Mouse (Mus musculus): ENCODE data around the gene Slc35f6. TPM values are rescaled to one million over a fixed set of nuclear protein-coding genes. Genes with fewer than 3 reads are reported as not detected.

Gene Slc35f6
- total RNA-seq, 1 experiment from 2014 or later: 25.4 TPM

DNA sequence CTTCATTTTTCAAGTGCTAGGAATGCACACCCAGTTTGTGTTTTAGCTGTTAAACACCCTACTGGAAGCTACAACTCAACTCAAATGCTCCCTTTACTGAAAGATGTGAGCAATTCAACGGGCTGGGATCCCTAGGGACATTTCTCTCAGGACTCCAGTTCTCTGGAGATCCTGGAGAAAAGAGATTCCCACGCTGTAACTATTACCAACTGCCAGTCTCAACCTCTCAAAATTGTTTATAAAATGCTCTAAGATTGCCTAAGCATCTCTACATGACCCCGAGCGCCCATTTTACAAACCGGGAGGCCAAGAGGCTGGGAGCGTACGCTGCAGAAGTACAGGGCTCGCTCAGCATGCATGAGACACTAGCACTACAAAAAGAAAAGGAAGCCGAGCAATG lies 337 bp upstream of the Slc35f6 start:
- no peak for ATAC-seq (replicated peaks; ENCODE audit: insufficient number of reproducible peaks, low FRiP score, low TSS enrichment, poor library complexity, severe bottlenecking)

DNA sequence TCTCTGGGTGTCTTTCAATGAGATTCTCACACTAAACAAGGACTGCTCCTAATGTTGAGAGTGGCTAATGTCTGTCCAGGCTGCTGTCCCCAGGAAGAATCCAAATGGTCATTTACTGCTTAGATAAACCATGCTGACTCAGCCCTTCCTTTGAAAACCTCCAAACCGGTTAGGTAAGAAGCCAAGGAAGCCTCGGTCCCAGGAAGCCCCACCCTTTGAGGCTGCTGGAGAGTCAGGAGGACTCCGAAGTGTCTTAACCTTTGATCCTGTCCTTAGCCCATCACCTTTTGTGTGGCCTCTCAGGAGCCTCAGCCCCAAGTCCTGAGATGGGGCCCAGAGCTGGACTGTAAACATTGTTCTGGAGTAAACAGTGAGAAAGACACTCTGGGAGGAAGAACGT lies 1.8 kb downstream of the Slc35f6 start:
- ATAC-seq (replicated peaks; ENCODE audit: insufficient number of reproducible peaks, low FRiP score, low TSS enrichment, poor library complexity, severe bottlenecking): no peak

DNA sequence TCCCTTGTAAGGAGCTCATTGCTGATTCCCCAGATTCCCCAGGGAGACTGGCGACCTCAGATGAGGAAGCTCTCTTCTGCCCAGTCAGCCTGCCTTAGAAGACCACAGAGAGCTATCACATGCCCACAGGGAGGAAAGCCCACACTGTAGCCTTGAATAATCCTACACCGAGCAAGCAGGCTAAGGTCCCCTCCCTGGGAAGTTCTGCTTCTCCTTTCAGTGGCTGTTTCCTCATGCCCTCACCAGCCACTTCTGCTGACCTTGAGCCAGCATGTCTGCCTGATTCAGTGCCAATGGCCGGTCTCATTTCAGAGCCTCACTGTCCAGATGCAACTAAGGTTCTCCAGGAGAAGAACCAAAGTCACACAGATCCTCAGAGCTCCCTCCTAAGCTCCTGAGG lies 3.0 kb downstream of the Slc35f6 start:
- ATAC-seq (replicated peaks; ENCODE audit: insufficient number of reproducible peaks, low FRiP score, low TSS enrichment, poor library complexity, severe bottlenecking): peak; percentile 69

DNA sequence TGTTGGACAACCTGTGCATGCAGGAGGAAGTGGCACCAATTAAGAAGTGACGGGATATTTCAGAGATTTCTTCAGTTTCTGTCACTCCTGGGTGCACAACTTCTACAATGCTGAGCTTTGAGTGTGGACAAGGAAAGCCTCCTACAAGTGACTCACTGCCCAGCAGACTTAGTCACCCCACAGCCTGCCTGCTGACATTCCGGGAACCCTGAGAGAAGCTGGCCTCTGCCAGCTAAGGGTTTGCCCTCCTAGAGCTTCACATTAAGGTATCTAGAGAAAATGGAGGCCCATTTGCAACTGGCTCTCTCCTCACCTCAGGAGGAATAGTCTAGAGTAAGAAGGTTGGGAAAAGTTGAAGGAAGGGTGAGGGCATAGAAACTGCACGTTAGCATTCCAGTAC lies 3.8 kb downstream of the Slc35f6 start:
- no peak for ATAC-seq (replicated peaks; ENCODE audit: insufficient number of reproducible peaks, low FRiP score, low TSS enrichment, poor library complexity, severe bottlenecking)

DNA sequence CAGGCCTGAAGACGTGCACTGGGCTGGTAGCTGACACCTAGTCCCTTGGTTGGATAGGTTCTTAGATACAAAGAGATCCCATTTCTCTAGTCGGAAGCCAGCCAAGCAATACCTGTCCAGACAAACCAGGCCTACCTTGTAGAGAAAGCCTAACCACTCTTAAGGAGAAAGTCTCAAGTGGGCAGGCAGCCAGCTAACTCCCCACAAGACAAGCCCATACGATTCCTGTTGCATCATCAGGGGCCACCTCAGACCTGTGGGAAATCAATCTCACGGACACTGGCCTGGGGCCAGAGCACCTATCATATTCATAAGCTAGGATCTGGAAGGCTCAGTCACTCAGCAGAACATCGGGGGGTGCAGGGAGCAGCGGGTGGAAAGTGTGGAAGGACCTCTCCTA lies 5.5 kb downstream of the Slc35f6 start:
- no peak for ATAC-seq (replicated peaks; ENCODE audit: insufficient number of reproducible peaks, low FRiP score, low TSS enrichment, poor library complexity, severe bottlenecking)

DNA sequence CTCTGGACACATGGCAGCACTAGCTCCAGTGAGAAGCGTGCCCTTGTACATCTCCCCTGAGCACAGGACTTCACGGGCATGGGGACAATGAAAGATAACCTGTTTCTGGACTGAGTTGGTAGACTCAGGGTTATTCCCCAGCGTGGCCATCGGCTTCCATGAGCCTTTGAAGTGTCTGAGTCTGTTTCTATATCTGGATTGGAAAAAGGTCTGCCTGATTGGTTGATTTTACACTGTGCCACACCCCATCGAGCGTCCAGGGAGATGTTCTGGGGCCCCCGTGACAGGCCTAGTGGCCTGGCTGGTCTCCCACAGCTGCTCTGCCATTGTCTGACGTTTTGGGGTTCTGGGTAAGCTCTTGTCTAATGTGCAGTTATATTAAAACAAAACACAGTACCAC lies 7.3 kb downstream of the Slc35f6 start:
- no peak for ATAC-seq (replicated peaks; ENCODE audit: insufficient number of reproducible peaks, low FRiP score, low TSS enrichment, poor library complexity, severe bottlenecking)

DNA sequence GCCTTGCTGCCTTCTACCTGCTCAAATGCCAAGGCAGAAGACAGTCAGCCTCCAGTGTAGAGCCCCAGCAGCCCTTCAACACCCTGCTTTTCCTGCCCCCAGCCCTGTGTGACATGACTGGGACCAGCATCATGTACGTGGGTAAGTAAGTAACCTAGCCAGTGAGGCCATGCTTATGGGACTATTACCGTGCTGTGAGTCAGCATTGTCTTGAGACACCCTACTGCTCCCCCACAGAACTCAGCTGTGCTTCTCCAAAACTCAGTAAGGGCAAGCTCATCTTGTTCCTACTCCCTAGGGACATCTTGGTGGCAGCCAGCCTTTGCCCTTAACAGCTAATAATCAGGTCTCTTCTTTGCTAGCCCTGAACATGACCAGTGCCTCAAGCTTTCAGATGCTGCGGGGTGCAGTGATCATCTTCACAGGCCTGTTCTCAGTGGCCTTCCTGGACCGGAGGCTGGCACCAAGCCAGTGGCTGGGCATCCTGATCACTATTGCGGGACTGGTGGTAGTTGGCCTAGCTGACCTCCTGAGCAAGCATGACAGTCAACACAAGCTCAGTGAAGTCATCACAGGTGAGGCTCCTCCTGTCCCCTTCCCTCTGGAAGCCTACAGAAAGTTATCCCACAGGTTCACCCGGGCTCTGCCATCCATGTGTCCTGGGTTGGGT lies 7.9 kb downstream of the Slc35f6 start:
- ATAC-seq (replicated peaks; ENCODE audit: insufficient number of reproducible peaks, low FRiP score, low TSS enrichment, poor library complexity, severe bottlenecking): no peak

DNA sequence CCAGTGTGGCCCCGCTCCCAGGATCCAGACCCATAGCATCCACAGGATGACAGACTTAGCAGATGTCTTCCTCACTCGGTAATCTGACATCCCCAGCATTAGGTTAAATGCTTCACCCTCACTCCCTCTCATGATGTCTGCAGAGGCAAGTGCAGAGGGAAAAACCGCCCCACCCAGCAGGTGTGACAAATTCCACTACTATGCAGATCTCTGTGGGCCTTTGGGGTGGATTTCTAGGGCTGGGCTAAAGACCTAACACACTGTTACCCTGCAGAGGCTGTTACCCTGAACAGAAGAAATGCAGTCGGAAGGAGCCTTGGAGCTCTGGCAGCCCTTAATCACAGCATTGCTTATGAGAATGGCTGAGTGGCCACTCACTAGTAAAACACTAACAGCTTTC lies 11.3 kb downstream of the Slc35f6 start:
- ATAC-seq (replicated peaks; ENCODE audit: insufficient number of reproducible peaks, low FRiP score, low TSS enrichment, poor library complexity, severe bottlenecking): no peak

DNA sequence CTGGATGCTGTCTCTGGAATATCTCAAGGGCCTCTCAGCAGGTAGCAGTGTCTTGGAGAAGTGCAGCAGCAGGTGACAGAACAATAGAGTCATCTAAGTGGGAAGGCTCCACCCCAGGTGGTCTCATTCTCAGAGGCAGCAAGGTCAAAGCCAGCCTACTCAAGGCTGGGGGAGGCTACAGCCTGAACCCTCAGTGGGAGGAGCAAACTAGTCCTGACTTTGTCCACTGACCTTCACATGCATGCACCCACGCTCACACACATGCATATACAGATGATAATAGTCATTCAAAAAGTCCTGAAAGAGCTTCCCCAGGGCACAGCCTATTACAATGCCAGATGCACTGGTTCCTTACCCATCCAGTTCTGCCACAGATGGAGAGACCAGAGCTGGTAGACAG lies 12.5 kb downstream of the Slc35f6 start:
- no peak for ATAC-seq (replicated peaks; ENCODE audit: insufficient number of reproducible peaks, low FRiP score, low TSS enrichment, poor library complexity, severe bottlenecking)

DNA sequence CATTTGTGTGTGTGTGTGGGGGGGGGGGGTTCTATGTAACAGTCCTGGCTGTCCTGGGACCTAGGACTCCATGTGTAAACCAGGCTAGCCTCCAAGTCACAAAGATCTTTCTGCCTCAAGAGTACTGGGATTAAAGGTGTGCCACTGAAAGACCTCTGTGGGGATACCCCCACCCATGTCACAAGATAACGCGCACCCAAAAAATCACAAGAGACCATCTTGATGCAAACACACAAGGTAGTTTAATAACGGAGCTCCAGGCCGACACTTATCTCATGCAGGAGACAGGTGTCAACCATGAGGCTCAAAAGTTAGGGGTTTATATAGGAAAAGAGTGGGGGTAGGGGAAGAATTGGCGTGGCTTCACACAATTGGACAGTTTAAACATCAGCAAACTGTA lies 13.1 kb downstream of the Slc35f6 start:
- ATAC-seq (replicated peaks; ENCODE audit: insufficient number of reproducible peaks, low FRiP score, low TSS enrichment, poor library complexity, severe bottlenecking): no peak

DNA sequence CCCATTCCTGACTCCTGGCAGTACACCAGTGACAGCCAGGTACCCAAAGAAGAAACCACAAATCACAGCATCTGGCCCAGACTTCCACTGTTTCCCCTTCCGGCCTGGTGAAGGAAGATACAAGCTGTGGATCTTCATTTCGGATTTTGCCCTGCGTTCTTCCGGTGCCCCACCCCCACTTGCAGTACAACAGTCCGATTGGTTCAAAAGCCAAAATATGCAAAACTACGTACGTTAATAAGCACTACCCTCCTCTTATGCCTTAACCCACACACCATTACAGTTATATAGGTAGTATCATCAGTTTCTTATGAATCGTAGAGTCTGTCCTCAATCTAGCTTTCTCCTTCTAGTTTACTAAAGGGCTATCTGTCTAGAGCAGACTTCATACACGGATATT lies 17.6 kb downstream of the Slc35f6 start:
- ATAC-seq (replicated peaks; ENCODE audit: insufficient number of reproducible peaks, low FRiP score, low TSS enrichment, poor library complexity, severe bottlenecking): no peak

DNA sequence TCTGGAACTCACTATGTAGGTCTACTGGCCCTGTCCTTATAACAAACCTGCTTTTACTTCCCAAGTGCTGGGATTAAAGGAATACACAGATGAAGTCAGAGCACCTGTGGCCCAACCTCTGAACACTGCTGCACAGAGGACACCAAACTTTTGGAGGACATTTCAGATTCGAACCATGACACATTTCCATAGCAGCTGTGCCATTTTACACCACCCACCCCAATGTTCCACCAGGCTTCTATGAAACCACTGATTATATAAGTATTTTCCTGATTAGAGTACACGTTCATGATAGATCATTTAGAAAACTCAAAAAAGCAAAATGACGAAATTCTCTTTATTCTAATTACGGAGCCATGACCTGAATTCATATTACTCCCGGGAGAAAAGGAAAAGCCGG lies 18.2 kb downstream of the Slc35f6 start:
- ATAC-seq (replicated peaks; ENCODE audit: insufficient number of reproducible peaks, low FRiP score, low TSS enrichment, poor library complexity, severe bottlenecking): no peak

DNA sequence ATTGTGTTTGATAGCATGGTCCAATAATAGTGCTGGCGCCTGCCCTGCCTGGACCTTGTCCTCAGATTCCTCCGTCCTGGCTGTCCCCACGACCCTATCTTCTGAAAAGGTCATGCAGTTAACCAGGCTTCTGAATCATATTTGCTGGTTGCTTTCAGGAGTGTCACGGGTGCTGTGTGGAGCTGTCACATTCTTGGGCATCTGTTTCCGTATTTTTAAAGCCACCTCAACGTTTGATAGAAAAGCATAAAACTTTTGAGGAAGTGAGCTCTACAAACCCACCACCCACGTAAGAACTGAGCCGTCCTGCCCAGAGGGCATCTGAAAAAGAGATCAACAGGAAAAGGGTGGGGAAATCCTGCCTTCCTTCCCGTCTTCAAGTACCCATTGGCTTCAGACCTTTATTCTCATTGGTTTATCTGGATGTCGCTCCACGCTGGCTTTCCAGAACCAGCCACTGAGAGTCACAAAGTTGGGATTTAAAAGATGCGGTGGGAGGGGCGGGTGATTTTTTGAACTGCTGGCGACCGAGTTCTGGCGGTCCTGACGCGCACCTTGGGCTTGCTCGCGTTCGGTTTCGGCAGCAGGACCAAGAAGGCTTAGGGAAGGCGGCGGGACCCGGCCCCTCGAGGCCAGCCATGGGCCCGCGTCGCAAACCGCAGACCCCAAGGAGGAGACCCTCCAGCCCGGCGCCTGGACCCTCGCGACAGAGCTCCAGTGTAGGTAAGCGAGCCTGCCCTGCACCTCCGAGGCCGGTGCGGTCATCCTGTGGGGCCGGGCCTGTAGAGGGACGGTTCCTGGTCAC lies 18.9 kb downstream of the Slc35f6 start, which contains the start of gene Cenpa:
Cenpa (plus strand) TSS at position 387 of the 805 bp plus-strand sequence.
- ATAC-seq (replicated peaks; ENCODE audit: insufficient number of reproducible peaks, low FRiP score, low TSS enrichment, poor library complexity, severe bottlenecking): peak; percentile 91

DNA sequence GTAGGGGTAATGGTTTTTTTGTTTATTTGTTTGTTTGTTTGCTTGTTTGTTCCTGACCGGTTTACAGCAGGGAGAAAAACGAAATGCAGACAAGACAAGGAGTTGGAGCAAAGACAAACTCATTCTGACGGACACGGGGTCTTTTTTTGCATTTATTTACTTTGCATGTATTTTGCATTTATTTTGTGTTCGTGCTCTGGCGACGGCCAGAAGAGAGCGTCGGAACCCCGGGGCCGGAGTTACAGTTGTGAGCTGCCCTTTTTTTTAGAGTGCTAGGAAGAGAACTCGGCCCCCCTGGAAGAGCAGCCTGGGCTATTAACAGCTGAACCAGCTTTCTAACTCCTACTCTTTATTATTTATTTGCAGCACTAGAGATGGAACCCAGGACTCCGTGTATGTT lies 19.5 kb downstream of the Slc35f6 start:
- ATAC-seq (replicated peaks; ENCODE audit: insufficient number of reproducible peaks, low FRiP score, low TSS enrichment, poor library complexity, severe bottlenecking): no peak

DNA sequence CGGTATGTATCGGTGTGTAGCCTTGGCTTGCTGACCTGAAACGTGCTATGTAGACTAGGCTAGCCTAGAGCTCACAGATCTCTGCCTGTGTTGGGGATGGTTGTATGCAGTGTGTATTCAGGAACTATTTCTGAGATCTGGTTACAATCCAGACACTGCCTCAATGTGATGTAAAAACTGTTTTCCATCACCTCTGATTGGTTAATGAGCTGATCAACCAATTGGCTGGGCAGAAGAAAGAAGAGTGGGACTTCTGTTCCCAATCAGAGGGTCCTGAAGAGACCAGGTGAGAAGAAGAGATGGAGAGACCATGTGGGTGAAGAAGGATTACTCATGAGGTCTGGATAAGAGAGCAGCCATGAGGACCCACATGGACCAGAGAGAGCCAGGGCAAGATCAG lies 20.0 kb downstream of the Slc35f6 start:
- no peak for ATAC-seq (replicated peaks; ENCODE audit: insufficient number of reproducible peaks, low FRiP score, low TSS enrichment, poor library complexity, severe bottlenecking)

DNA sequence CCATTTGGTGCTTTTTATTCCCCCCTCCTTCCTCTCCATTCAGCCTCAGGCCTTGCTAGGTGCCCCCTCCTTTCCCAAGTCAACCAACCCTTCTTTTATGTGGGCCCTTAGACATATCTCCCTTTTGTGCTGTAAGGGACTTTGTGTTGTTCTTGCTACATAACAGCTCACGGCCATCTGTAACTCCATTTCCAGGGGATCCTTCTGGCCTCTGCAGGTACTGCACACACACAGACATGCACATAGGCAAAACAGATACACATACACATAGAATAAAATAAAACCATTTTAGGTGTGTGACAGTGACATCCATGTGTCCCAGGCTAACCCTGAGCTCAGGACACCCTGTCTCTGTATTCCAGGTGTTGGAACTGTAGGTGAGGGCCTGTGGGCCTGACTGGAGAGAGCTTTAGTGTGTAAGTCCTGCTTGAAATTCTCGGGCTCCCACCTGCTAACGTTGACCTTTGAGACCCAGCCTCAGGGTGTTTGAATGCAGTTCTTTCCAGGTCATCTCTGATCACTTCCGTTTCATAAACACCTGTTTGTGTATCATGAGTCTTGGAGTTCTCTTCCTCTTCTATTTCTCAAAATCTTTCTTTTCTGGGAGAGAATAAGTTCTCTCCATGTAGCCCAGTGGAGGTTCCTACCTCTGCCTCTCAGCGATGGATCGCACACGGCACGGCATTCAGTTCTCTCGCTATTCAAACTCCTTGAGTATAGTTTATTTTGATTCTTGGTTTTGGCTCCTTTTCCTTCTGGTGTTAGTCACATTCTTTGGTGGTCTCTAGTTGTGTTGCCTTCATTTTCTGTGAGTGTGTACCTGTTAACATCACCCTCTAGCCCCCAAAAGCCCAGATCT lies 21.1 kb downstream of the Slc35f6 start:
- no peak for ATAC-seq (replicated peaks; ENCODE audit: insufficient number of reproducible peaks, low FRiP score, low TSS enrichment, poor library complexity, severe bottlenecking)

DNA sequence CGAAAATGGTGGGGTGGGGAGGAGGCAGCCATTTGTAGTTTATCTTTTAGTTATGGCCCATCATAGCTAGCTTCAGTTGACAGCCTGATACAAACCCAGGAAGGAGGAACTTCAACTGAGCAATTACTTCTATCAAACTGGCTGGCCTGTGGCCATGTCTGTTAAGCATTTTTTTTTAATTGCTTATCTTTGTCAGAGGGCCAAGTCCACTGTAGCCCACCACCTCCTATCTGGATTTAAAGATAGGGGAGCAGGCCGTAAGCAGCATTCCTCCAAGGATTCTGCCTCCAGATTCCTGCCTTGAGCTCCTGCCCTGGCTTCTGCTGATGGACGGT lies 21.7 kb downstream of the Slc35f6 start:
- no peak for ATAC-seq (replicated peaks; ENCODE audit: insufficient number of reproducible peaks, low FRiP score, low TSS enrichment, poor library complexity, severe bottlenecking)

DNA sequence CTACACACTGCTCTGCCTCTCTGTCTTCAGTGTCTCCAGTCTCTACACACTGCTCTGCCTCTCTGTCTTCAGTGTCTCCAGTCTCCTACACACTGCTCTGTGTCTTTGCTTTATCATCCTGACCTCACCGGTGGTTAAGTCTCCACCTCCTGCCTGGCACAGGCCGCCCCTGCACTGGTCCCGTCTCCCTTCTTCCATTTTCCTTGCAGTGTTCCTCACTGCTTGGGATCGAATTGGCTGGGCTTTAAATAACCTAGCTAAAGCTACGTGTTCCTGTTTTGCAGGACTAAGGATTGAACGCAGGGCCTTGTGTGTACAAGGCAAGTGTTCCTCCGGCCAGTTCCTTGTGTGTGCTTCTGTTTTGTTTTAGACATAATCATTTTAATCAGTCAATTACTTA lies 22.4 kb downstream of the Slc35f6 start:
- no peak for ATAC-seq (replicated peaks; ENCODE audit: insufficient number of reproducible peaks, low FRiP score, low TSS enrichment, poor library complexity, severe bottlenecking)

DNA sequence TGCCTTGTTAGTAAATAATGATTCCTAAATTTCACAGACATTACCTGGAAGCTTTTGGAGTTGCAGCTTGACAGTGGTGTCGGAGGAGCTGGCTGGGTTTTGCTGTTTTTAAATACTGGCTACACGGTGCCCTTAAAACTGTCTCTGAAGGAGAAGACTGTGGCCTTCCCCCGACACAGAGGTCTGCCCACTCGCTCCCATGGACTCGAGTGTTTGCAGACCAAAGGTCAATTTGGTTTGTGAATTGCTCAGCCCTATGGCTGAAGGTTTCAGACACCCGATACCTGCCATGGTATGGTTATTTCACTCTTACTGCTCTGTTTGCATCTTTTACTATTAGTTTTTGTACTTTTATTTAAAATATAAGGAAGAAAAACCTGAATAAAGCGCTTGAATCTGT lies 26.3 kb downstream of the Slc35f6 start:
- no peak for ATAC-seq (replicated peaks; ENCODE audit: insufficient number of reproducible peaks, low FRiP score, low TSS enrichment, poor library complexity, severe bottlenecking)

DNA sequence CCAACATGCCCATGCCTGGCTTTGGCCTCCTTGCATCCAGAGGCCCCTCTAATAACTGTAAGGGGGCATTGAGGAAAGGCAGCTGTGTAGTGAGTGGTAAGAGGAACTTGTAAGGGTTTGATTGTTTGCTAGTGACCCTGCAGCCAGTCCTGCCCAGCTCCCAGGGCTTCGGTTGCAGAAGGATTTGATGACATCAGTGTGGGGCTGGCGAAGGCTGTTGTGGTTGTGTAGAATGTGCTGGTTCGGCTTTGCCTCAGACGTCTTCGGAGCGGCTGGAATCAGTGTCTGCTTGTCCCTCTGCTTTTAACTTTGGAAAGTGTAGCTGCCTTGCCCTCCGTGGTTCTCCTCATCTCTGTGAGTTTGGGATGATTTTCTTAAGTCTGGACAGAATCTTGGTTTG lies 29.1 kb downstream of the Slc35f6 start:
- ATAC-seq (replicated peaks; ENCODE audit: insufficient number of reproducible peaks, low FRiP score, low TSS enrichment, poor library complexity, severe bottlenecking): no peak

Measured in monocyte, adult 5-6 weeks (primary cell).